Mouse (Mus musculus): ENCODE data around the gene Chaf1a. TPM values are rescaled to one million over a fixed set of nuclear protein-coding genes. Genes with fewer than 3 reads are reported as not detected.
A peak's percentile ranks its signal among the peaks of the same experiment; 100 is the strongest.
"Not testable (repeated sequence)": the region's sequence is repeated elsewhere in the genome, so short reads cannot be mapped to it uniquely, and the experiment has no call there.

Chaf1a gene
- polyA plus RNA-seq, 1 experiment from 2014 or later, result 5.0 TPM

DNA sequence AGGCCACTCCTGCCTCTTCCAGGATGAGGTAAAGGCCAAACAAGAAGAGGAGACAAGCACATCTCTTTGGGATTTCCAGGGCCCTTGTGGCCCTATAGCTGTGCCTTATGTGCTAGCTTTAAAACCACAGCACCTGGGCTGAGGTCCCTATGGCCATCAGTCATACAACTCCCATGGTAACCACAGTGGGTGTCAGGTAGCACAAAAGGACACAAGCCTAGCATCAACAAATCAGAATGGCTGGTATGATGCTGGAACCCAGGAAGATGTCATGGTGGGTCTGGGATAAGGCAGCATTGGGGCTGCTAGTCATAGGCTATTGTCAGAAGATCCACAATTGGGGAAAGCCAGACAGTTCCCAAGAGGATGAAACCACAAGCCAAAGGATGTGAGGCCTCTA lies 30.9 kb downstream of the Chaf1a start:
- no peak for DNase-seq (ENCODE audit: low spot score)
- Histone ChIP-seq H3K4me2 (replicated peaks; ENCODE audit: low read depth) (no peak overlapping the region), H3K4me1 (replicated peaks; ENCODE audit: control insufficient read depth, insufficient read depth) (peaks cover 8% of the 10 kb centered on the region), H3K27me3 (ENCODE audit: control insufficient read depth, insufficient read depth, low read length) (no peaks in the 10 kb centered on the region), H3K36me3 (ENCODE audit: control insufficient read depth, insufficient read depth, low read length) (peaks cover 44% of the 10 kb centered on the region), H3K9me3 (ENCODE audit: control insufficient read depth, low read length) (no peaks in the 10 kb centered on the region), H3K9ac (ENCODE audit: low read length) (no peak overlapping the region), H3K4me3 (ENCODE audit: low read depth, low read length) (no peak overlapping the region), H3K27ac (replicated peaks) (no peak overlapping the region)
- no peak for TF ChIP-seq EP300 (optimal IDR thresholded peaks at IDR 0.05)
- no peak for TF ChIP-seq CTCF (IDR thresholded peaks at IDR 0.05; ENCODE audit: low read depth)
- no peak for ATAC-seq (ENCODE audit: low FRiP score, low TSS enrichment)

DNA sequence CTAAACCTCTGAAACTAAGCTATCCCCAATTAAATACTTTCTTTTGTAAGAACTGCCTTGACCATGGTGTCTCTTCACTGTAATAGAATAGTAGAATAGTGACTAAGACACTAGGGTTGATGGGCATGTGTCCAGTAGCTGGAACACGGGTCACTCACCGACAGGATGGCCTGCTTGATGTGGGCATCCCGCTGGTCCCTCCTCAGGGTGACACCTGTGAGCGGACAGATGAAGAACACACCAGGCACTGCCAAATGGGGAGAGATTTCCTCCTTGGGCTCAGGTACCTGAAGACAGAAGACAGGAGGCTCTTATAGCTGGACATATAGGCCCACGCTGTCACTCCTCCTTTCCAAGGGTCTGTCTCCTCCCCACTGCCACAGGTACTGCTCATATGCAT lies 32.0 kb downstream of the Chaf1a start:
- H3K9me3 ChIP-seq (ENCODE audit: control insufficient read depth, low read length), result no peaks in the 10 kb centered on the region
- no peak overlapping the region for H3K27ac ChIP-seq (replicated peaks)
- H3K36me3 ChIP-seq (ENCODE audit: control insufficient read depth, insufficient read depth, low read length), result peaks cover 41% of the 10 kb centered on the region
- no peak for ATAC-seq (ENCODE audit: low FRiP score, low TSS enrichment)
- H3K27me3 ChIP-seq (ENCODE audit: control insufficient read depth, insufficient read depth, low read length), result no peaks in the 10 kb centered on the region
- H3K4me1 ChIP-seq (replicated peaks; ENCODE audit: control insufficient read depth, insufficient read depth), result peaks cover 8% of the 10 kb centered on the region
- TF ChIP-seq EP300 (optimal IDR thresholded peaks at IDR 0.05) (no peak), CTCF (IDR thresholded peaks at IDR 0.05; ENCODE audit: low read depth) (no peak)
- no peak overlapping the region for H3K4me2 ChIP-seq (replicated peaks; ENCODE audit: low read depth)
- no peak overlapping the region for H3K9ac ChIP-seq (ENCODE audit: low read length)
- DNase-seq (ENCODE audit: low spot score), result no peak
- 90% methylated on average over 5 of the region's 5 CpGs for WGBS
- H3K4me3 ChIP-seq (ENCODE audit: low read depth, low read length), result no peak overlapping the region

DNA sequence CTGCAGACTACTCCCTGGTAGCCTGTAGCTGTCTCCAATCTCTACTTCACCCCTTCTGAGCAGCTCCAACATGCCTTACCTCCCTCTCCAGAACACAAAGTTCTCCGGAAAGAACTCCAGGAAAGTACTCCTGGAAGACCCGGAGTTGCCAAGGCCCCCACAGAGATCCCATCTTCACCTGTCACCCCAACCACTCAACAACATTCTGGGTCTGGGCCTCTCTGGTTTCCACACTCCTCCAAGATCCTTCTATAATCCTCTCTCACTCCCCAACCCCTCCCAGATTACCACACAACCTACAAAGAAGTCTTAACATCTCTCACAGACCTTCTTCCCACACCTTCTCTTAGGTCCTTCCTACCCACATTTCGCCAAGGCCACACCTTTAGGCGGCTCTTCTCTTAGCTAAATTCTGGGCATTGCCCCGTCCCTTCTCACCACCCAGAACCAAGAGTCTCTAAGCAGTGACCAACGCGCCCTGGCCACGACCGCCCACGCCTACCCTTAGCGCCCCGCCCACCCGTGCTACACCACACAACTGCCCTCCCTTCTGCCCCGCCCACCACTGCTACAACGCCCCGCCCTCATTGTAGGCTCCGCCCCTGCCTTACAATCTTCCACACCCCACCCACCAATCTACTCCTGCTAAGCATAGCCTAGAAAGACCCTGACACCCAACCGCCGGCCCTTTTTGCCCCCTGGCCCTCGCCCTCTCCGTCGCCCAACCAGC lies 34.0 kb downstream of the Chaf1a start:
- WGBS, result 7% methylated on average over 21 of the region's 22 CpGs
- TF ChIP-seq CTCF (IDR thresholded peaks at IDR 0.05; ENCODE audit: low read depth) (no peak), EP300 (optimal IDR thresholded peaks at IDR 0.05) (no peak)
- peaks cover 8% of the 10 kb centered on the region for H3K4me1 ChIP-seq (replicated peaks; ENCODE audit: control insufficient read depth, insufficient read depth)

DNA sequence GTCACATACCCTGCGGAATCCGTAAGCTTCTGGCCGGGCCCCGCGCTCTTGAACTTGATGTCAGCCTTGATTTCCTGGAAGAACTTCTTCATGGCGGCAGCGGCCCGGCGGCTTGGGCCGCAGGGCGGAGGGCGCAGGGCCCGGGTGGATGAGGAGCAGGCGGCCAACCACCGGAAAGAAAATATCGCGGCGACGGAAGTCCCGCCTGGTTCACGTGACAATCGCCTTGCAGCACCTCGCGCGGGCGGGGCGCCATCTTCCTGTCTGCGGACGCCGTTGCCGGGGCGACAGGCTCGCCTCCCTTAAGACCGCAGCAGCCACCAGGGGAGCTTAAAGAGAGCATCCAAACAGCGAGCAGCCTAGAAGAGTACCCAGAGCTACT lies 34.6 kb downstream of the Chaf1a start, which contains the start of gene Ubxn6:
Ubxn6 (minus strand) TSS at position 202 of the 382 bp plus-strand sequence.
- WGBS, result under 1% methylated on average over 35 of the region's 35 CpGs
- H3K27me3 ChIP-seq (ENCODE audit: control insufficient read depth, insufficient read depth, low read length), result no peaks in the 10 kb centered on the region
- TF ChIP-seq EP300 (optimal IDR thresholded peaks at IDR 0.05) (peak; percentile 73), CTCF (IDR thresholded peaks at IDR 0.05; ENCODE audit: low read depth) (peak; percentile 68)
- peak; percentile 97 for DNase-seq (ENCODE audit: low spot score)
- H3K27ac ChIP-seq (replicated peaks), result peak within 1 kb of the TSS; percentile 99
- peaks cover 8% of the 10 kb centered on the region for H3K4me1 ChIP-seq (replicated peaks; ENCODE audit: control insufficient read depth, insufficient read depth)
- peak; percentile 53 for ATAC-seq (ENCODE audit: low FRiP score, low TSS enrichment)
- H3K4me2 ChIP-seq (replicated peaks; ENCODE audit: low read depth), result peak within 1 kb of the TSS; percentile 69
- peak within 1 kb of the TSS; percentile 91 for H3K9ac ChIP-seq (ENCODE audit: low read length)
- peaks cover 20% of the 10 kb centered on the region for H3K36me3 ChIP-seq (ENCODE audit: control insufficient read depth, insufficient read depth, low read length)
- peak within 1 kb of the TSS; percentile 74 for H3K4me3 ChIP-seq (ENCODE audit: low read depth, low read length)
- H3K9me3 ChIP-seq (ENCODE audit: control insufficient read depth, low read length), result no peaks in the 10 kb centered on the region

More for the DNA sequence above, 34.0 kb downstream of the Chaf1a start:
- Histone ChIP-seq H3K27ac (replicated peaks) (peak overlapping the region; percentile 99), H3K4me3 (ENCODE audit: low read depth, low read length) (peak overlapping the region; percentile 74), H3K4me2 (replicated peaks; ENCODE audit: low read depth) (peak overlapping the region; percentile 69), H3K27me3 (ENCODE audit: control insufficient read depth, insufficient read depth, low read length) (no peaks in the 10 kb centered on the region), H3K9me3 (ENCODE audit: control insufficient read depth, low read length) (no peaks in the 10 kb centered on the region), H3K36me3 (ENCODE audit: control insufficient read depth, insufficient read depth, low read length) (peaks cover 26% of the 10 kb centered on the region), H3K9ac (ENCODE audit: low read length) (peak overlapping the region; percentile 91)
- DNase-seq (ENCODE audit: low spot score), result peak; percentile 97
- ATAC-seq (ENCODE audit: low FRiP score, low TSS enrichment), result peak; percentile 55

DNA sequence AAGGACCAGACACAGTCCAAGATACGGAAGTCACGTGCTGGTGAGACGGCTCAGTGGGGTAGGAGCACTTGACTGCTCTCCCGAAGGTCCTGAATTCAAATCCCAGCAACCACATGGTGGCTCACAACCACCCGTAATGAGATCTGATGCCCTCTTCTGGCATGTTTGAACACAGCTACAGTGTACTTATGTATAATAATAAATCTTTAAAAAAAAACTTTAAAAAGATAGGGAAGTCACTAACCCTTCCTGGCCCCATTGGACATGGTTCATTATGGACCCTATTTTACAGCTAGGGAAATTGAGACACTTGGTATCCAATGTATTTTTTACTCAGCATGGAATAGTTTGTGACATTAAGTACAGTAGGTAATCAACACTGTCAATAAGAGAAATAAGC lies 37.3 kb downstream of the Chaf1a start:
- TF ChIP-seq EP300 (optimal IDR thresholded peaks at IDR 0.05) (no peak), CTCF (IDR thresholded peaks at IDR 0.05; ENCODE audit: low read depth) (0 out of 2 replicates have a peak, but pooled peaks have one; percentile 8)
- Histone ChIP-seq H3K27ac (replicated peaks) (no peak overlapping the region), H3K4me2 (replicated peaks; ENCODE audit: low read depth) (no peak overlapping the region), H3K4me1 (replicated peaks; ENCODE audit: control insufficient read depth, insufficient read depth) (peaks cover 11% of the 10 kb centered on the region), H3K9ac (ENCODE audit: low read length) (no peak overlapping the region), H3K9me3 (ENCODE audit: control insufficient read depth, low read length) (no peaks in the 10 kb centered on the region), H3K4me3 (ENCODE audit: low read depth, low read length) (no peak overlapping the region), H3K27me3 (ENCODE audit: control insufficient read depth, insufficient read depth, low read length) (no peaks in the 10 kb centered on the region), H3K36me3 (ENCODE audit: control insufficient read depth, insufficient read depth, low read length) (peaks cover 4% of the 10 kb centered on the region)
- no peak for ATAC-seq (ENCODE audit: low FRiP score, low TSS enrichment)
- DNase-seq (ENCODE audit: low spot score), result no peak
- 92% methylated on average over 5 of the region's 5 CpGs for WGBS

- H3K27me3 ChIP-seq (ENCODE audit: control insufficient read depth, insufficient read depth, low read length); H3K9me3 ChIP-seq (ENCODE audit: control insufficient read depth, low read length); ATAC-seq (ENCODE audit: low FRiP score, low TSS enrichment); H3K9ac ChIP-seq (ENCODE audit: low read length); DNase-seq (ENCODE audit: low spot score); H3K36me3 ChIP-seq (ENCODE audit: control insufficient read depth, insufficient read depth, low read length): not testable (repeated sequence)
- peak overlapping the region; percentile 56; the same call in 1 of the 2 replicates for H3K27ac ChIP-seq (replicated peaks)
- peaks cover 11% of the 10 kb centered on the region for H3K4me1 ChIP-seq (replicated peaks; ENCODE audit: control insufficient read depth, insufficient read depth)
- WGBS, result 64% methylated on average over 9 of the region's 9 CpGs
- H3K4me2 ChIP-seq (replicated peaks; ENCODE audit: low read depth), result peak overlapping the region; percentile 23; the same call in 1 of the 2 replicates
- peak overlapping the region; percentile 18; the same call in 1 of the 2 replicates for H3K4me3 ChIP-seq (ENCODE audit: low read depth, low read length)
Observed at GRCm38 (mm10) chr17:56078361-56078760, 38.1 kb downstream of the Chaf1a start.
